Mouse (Mus musculus) heart, postnatal 36 days (tissue): ENCODE measurements at regions not wholly inside any gene's neighbourhood (a gene's known extent, or its start where the extent isn't known, plus 50 kb on each side); places are given as distances from the start of the nearest gene placed in this dataset.
"Not testable (repeated sequence)": the region's sequence is repeated elsewhere in the genome, so short reads cannot be mapped to it uniquely, and the experiment has no call there.

Source experiments
- DNase-seq, 2 experiments: peaks; one replicate each; pipeline ENCODE4 v3.0.0; 2021 to 2022
- intact Hi-C: fragments of 180-260 bp; cut with DNase I; formaldehyde crosslinking; loops from one replicate; pipeline ENCODE4 v1.15.1; 2025

DNA sequence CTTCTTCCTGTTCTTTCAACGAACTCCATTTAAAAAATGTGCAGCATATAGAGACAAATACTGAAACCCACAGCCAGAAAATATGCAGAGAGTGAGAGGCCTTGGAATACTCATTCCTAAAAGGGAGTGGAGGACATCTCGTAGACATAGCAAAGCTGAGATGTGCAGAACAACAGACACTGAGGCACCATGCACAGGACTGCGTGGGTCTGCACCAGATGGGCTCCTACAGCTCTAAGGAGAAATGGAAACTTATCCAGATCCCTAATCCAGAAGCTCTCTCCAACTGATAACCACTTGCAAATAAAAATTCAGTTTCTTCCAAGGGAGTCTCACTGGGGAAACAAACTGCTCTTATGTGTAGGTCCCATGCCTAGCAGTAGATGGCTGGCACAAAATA lies 101.6 kb downstream of the Slc25a24 start:
- no peak for DNase-seq
- intact Hi-C loops: no loop called here

DNA sequence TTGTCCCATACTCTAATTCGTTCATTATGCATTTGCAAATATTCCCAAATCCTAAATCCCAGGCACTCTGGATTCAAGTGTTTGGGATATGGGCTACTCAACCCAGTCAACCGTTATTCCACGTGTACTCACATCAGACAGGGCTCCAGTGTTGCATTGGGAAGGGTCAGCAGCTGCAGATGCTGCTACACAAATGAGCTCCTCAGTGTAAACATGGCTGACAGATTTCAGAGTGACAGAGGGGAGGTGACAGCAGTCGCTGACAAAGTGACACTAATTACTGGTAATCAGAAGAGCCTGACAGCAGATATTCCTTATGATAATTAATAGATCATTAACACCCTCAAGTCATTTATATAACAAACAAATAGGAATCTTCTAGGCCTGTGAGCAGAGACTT lies 106.2 kb upstream of the Vav3 start:
- intact Hi-C loops: no loop called here

DNA sequence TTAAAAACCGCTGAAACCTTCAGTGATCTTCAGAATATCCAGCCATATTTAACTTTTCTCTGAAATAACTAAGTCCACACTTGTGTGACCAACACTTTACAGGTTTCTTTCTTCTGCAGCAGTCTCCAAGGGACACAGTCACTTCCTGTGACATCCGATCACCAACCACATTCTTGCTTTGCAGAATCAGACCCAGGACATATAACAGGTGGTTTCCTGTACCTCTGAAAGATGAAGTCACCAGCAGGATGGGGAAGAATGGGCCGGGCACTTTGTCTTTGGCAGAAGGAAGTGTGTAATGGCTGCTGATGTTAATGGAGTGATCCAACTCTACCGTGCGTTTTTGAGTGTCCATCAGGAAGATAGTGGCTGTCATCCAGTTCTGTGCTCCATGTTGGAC lies 103.5 kb upstream of the Vav3 start:
- intact Hi-C loops: no loop called here
- no peak for DNase-seq

More for the DNA sequence above, 106.2 kb upstream of the Vav3 start:
- no peak for DNase-seq

DNA sequence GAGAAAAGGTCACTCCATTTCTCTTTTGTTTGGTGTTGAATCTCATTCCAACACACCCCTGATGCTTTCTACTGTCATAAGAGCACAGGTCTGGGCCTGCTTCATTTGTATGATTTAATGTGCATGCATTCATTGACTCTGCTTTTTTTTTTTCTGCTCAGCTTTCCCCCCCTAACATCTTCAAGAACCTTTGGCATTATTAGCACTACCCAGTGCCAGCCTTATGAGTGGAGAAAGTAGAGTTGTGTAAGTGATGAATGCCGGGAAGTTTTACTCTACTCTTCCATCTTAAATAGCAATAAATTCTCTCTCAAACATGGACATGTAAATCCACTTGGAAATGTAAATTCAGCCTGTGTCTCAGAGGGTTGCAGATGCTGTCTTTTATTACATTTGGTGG lies 97.0 kb upstream of the Vav3 start:
- DNase-seq: no peak
- intact Hi-C loops: no loop called here

DNA sequence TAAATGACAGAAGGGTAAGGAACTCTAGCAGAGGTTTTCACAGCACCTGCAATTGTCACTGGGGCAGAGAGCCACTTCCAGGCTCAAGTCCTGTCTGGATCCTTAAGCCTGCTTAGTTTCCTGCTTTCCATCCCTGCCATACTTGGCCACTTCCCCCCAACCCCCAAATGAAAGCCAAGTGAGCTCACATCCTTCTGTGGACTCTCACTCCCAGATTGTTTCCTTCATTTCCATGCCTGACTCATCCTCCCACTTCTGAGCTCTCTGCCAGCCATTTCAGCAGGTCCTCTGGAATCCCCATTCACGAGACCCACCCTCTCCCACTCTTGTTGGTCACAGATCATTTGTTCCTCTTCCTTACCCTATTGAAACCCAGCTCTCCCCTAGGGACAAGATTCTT lies 91.7 kb upstream of the Vav3 start:
- intact Hi-C loops: no loop called here
- DNase-seq: no peak

DNA sequence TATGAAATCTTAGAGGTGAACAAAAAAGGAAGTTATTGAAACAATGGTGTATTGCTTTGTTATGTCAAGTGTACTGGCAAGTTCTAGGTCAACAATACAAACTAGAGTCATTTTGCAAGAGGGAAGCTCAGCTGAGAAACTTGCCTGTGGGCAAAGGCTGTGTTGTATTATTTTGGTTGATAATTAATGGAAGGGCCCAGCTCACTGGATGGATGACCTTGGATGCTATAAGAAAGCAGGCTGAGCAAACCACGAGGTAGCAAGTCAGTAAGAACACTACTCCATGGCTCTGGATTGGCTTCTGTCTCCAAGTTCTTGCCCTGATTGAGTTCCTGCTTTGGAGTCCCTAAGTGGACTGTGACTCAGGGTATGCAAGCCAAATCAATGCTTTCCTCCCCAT lies 91.1 kb upstream of the Vav3 start:
- intact Hi-C loops: no loop called here
- no peak for DNase-seq

DNA sequence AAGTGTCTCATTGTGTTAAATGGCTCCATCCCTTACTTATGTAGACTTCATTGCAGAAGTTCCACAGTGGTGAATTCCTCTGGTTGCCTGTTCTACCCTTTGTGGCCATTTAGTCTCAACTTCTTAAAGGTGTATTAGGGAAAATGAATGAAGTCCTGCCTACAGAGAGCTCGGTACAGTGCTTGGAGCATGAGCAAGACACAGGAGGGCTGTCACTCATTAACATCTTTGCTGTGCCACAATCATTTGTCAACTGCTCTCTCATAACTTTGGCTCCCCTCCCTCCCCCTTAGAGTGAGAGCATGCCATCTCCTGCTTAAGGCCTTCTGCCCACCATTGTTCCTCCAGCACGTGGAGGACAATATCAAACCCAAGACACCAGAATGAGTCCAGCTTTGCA lies 90.5 kb upstream of the Vav3 start:
- intact Hi-C loops: loop anchor here (2.0 to 5.0 kb wide), 2 partner anchors 91 to 242 kb away; partner anchors contain the start of gene Vav3
- no peak for DNase-seq

DNA sequence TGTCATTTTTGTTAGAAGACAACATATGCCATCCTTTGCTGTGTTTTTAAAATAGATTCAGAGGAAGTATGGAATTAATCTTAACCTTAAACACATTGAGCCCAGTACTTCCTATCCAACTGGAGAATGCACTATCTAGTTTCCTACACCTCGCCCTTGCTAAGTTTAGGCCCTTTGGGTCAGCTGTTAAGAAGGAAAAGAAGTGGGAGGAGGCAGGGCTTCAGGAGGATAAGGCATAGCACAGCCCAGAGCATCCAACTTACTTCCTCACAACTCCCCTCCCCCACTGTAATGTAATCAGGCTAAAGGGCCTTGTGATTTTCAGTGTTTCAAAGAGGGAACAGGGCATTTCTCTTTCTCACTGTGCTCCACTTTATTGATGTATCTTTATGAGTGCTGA lies 88.7 kb upstream of the Vav3 start:
- no peak for DNase-seq
- intact Hi-C loops: loop anchor here (2.0 to 5.0 kb wide), 2 partner anchors 89 to 241 kb away; partner anchors contain the start of gene Vav3

DNA sequence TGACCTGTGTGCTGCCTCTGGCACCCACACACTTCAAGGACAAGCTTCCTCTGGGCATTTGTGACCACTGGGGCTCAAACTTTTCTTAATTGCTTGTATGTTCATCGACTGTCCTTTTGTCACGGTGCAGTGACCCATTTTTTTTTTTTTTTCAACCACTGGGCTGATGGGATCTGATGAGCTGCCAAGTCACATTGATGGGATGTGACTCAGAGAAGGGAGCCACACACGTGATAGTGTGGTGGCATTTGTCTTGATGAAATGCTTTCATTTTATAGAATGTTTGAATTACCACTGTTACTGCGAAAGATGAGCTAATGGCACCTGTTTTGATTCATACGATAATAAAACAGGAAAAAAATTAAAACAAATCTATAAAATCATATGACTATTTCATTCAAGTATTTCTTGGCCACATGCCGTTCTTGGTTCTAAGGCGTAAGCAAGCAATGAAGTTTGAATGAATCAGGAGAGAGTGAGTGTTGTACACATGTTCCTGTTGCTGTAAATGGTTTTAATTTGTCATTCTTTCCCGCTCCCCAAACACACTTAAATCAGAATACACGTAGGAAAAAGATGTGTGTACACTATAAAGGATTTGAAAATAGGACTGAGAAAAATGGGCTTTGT lies 86.3 kb upstream of the Vav3 start:
- peak in 1 of 2 experiments; percentile 12 for DNase-seq
- intact Hi-C loops: loop anchor here (5.0 kb wide), 1 partner anchor 238 kb away; no protein-coding TSS in a partner anchor

DNA sequence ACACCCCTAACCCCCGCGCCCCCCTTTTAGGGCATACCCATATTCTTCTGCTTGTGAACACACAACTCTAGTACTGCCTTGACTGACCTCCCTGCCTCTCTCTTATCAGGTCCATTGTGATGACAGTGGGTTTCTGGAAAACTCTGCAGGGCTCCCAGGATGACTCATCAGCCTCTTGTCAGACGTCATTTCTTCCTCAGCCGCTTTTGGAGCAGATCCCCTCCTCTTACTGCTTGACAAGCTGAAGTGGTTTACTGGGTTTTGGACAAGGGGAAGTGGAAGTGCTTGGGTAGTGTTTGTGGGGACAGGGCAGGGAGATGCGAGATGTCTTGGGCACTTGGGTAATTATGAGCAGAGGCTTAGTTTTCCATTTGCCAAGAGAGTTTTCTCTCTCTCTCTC lies 85.5 kb upstream of the Vav3 start:
- peak in 1 of 2 experiments; percentile 32 for DNase-seq
- intact Hi-C loops: loop anchor here (5.0 kb wide), 1 partner anchor 237 kb away; no protein-coding TSS in a partner anchor

DNA sequence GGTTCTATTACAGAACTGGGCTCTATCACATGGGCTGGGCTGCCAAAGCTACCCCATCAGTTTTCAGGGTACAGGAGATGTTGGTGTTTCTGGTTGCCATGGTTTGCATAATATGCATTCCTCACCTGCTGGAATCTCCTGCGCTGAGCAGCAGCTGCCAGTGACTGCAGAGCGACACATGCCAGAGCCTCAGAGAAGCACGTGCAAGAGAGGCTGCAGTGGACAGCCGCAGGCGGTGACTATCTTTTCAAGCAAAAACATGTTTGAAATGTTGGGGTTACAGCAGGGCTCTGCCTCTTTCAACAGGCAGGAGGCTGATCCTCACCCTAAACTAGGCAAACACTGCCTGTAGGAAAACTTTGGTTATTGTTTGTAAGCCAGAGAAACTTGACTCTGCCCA lies 83.7 kb upstream of the Vav3 start:
- DNase-seq: no peak
- intact Hi-C loops: no loop called here

DNA sequence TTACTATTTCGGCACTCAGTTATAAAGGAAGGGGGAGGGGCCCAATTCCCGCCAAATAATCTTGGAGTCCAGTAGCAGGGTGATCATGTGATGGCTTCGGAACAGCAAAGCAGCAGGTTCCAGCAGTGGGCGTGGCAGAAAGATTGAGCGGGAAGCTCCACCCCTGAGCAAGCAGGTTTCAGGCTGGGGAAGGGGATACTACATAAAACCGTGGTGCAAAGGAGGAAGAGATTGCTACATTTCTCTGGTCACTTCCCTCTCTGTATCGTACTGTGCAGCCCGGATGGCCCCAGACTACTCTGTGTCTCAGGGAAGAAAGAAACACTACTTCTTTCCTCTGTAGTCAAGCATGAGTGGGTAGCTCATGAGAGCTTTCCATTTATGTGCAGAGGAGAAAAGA lies 73.5 kb upstream of the Vav3 start:
- peak in 1 of 2 experiments; percentile 10 for DNase-seq
- intact Hi-C loops: not testable (repeated sequence)

DNA sequence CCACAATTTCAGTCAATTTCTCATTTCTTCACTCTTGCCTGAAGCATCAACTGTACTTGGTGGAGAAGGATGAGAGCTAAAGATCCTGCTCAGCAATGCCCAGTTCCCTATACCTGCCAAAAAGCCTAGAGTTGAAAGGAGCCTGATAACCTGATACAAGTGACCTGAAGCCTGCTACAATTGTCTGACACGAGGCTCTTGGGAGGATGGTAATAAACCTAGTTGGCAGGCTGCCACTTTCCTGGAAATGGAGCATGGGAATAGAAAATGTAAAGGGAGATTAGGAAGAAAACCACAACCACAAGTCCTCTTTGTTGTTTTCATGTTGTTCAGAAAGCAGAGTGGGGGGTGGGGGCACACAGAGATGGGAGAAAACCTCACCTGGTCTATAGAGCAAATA lies 69.7 kb upstream of the Vav3 start:
- DNase-seq: no peak
- intact Hi-C loops: no loop called here

DNA sequence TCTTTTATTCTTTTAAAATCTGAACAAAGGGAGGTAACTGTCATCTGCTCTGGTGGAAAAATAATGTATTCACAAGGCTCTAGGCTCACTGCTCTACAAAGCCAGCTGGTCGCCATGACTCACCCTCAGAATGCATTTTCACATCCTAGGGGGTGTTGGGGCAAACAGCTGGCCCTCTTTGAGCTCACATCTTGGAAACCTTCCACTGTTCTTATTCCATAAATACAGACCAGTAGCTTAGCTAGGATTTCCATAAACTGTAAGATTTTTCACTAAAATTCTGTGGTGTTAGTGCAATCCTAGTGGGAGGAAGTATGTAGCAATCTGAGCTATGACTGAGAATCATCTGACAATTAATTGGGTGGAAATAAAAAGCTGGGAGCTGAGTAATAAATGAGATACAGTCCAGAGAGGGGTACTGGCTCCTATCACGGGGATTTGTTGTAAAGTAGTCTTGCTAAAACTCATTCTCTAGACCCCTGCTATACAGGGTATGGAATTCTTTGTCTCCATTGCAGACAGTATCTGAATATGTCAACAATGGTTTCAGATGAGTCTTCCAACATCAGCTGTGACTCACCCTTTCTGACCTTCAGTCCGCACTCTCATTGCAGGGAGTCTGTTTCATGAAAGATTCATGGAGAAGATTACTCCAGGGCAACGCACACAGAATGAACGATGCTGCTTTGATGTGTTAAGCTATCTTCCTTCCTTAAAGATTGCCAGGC lies 67.2 kb upstream of the Vav3 start:
- intact Hi-C loops: no loop called here
- no peak for DNase-seq

DNA sequence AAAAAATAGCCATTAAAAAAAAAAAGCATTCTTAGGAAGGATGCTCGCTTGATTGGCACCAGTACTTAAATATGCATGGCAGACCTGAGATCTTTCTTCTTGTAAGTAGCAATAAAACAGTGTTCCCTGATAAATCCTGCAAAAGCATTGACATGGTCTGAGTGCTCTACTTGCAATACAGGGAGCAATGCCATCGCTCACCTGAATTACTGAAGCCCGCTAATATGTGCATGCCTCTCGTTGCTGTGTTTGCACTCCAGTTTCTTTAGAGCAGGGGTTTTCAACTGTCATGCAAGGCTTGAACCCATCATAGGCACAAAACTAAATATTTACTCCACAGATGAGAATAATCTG lies 66.7 kb upstream of the Vav3 start:
- DNase-seq: no peak
- intact Hi-C loops: no loop called here

DNA sequence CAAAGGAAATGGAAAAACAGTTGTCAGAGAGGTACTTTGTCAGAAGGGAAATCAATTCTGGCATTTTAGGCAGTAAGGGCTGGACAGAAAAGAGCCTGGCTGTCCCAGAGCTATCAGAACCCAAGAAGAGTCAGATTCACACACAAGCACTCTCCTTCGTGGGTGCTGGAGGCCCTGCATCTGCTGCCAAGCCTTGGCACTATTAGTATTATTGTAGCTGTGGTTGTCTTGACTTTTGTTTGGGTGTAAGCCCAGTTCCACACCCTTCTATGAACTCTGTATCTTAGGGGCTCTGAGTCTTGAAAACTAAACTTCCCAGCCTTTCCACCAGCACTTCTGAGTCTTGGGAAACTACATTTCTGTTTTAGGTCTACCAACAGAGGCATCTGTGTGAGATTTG lies 61.4 kb upstream of the Vav3 start:
- peak in 1 of 2 experiments; percentile 22 for DNase-seq
- intact Hi-C loops: no loop called here

DNA sequence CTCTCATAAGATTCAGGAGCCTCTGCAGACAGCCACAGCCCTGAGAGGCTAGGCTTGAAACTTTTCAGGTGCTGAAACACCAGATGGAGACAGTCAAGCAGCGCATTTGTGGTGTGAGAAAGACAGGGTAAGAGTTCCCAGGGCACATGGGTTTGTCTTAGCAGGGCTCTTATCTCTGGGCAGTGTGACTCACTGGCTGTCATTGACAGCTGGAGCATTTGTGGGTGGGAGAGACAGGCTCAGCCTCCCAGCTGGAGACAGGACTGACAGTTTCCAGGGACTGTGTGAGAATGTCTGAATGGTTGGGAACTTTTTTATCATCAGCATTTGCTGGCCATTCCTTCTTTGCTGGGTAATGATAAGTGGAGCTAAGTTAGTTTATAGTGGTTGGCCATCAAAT lies 53.9 kb upstream of the Vav3 start:
- intact Hi-C loops: no loop called here
- peak; percentile 44 to 48 for DNase-seq
